8 mouse cellular contexts compared by ENCODE assay signal in genomic region chr14:28507011-28507410, GRCm38 (mm10). TPM values are rescaled to one million over a fixed set of nuclear protein-coding genes. Genes with fewer than 3 reads are reported as not detected.
DNase-seq lines count a peak whose midpoint lies in the region; ATAC-seq lines count a peak whose summit lies in the region.

No protein-coding gene starts in this region.

- peak overlapping the region; percentile 86 for H3K27ac ChIP-seq in kidney, embryonic 14.5 days (ENCODE audit: low read depth, low read length)
- H3K27ac ChIP-seq in embryonic facial prominence, embryonic 13.5 days: peak overlapping the region; percentile 100
- peak overlapping the region; percentile 83; the same call in 1 of the 2 replicates for H3K27ac ChIP-seq in hindbrain, embryonic 15.5 days (replicated peaks)
- no peak overlapping the region for H3K27ac ChIP-seq in midbrain, embryonic 15.5 days

- H3K4me1 ChIP-seq in kidney, embryonic 14.5 days (ENCODE audit: control insufficient read depth, insufficient read depth, low read length): peaks cover 19% of the 10 kb centered on the region
- peaks cover 12% of the 10 kb centered on the region for H3K4me1 ChIP-seq in embryonic facial prominence, embryonic 13.5 days
- H3K4me1 ChIP-seq in hindbrain, embryonic 15.5 days (replicated peaks): peaks cover 70% of the 10 kb centered on the region
- peaks cover 70% of the 10 kb centered on the region for H3K4me1 ChIP-seq in midbrain, embryonic 15.5 days

- intact Hi-C loops in gastrocnemius, postnatal 36 days (cut with DNase I): loop anchor here (2.0 to 5.0 kb wide), 2 partner anchors 415 to 698 kb away; no protein-coding TSS in a partner anchor

- peaks cover 36% of the 10 kb centered on the region for H3K27me3 ChIP-seq in kidney, embryonic 14.5 days (ENCODE audit: control insufficient read depth, insufficient read depth, low read length)
- no peaks in the 10 kb centered on the region for H3K27me3 ChIP-seq in embryonic facial prominence, embryonic 13.5 days
- peaks cover 8% of the 10 kb centered on the region for H3K27me3 ChIP-seq in hindbrain, embryonic 15.5 days
- H3K27me3 ChIP-seq in midbrain, embryonic 15.5 days (replicated peaks): peaks cover 51% of the 10 kb centered on the region

- peak overlapping the region; percentile 73 for H3K9ac ChIP-seq in kidney, embryonic 14.5 days (ENCODE audit: low read depth, low read length)
- H3K9ac ChIP-seq in embryonic facial prominence, embryonic 13.5 days: peak overlapping the region; percentile 100
- peak overlapping the region; percentile 52 for H3K9ac ChIP-seq in hindbrain, embryonic 15.5 days
- H3K9ac ChIP-seq in midbrain, embryonic 15.5 days: 0 out of 2 replicates have a peak overlapping the region, but pooled peaks have one; percentile 21

- no peaks in the 10 kb centered on the region for H3K36me3 ChIP-seq in kidney, embryonic 14.5 days (ENCODE audit: control insufficient read depth, insufficient read depth, low read length)
- peaks cover 16% of the 10 kb centered on the region for H3K36me3 ChIP-seq in embryonic facial prominence, embryonic 13.5 days
- no peaks in the 10 kb centered on the region for H3K36me3 ChIP-seq in hindbrain, embryonic 15.5 days
- no peaks in the 10 kb centered on the region for H3K36me3 ChIP-seq in midbrain, embryonic 15.5 days (replicated peaks)

- under 1% methylated on average over 15 of the region's 15 CpGs for WGBS in kidney, embryonic 14.5 days
- WGBS in embryonic facial prominence, embryonic 13.5 days: under 1% methylated on average over 15 of the region's 15 CpGs
- WGBS in hindbrain, embryonic 15.5 days: under 1% methylated on average over 14 of the region's 15 CpGs
- under 1% methylated on average over 15 of the region's 15 CpGs for WGBS in midbrain, embryonic 15.5 days

- H3K9me3 ChIP-seq in kidney, embryonic 14.5 days (ENCODE audit: control insufficient read depth, low read length): no peaks in the 10 kb centered on the region
- H3K9me3 ChIP-seq in embryonic facial prominence, embryonic 13.5 days: no peaks in the 10 kb centered on the region
- H3K9me3 ChIP-seq in hindbrain, embryonic 15.5 days: no peaks in the 10 kb centered on the region
- H3K9me3 ChIP-seq in midbrain, embryonic 15.5 days: no peaks in the 10 kb centered on the region

- peak overlapping the region; percentile 60 for H3K4me3 ChIP-seq in kidney, embryonic 14.5 days (ENCODE audit: low read length)
- peak overlapping the region; percentile 91 for H3K4me3 ChIP-seq in embryonic facial prominence, embryonic 13.5 days
- H3K4me3 ChIP-seq in hindbrain, embryonic 15.5 days: peak overlapping the region; percentile 62
- H3K4me3 ChIP-seq in midbrain, embryonic 15.5 days: peak overlapping the region; percentile 52

- ATAC-seq in kidney, embryonic 14.5 days (ENCODE audit: low FRiP score, low TSS enrichment): no peak
- ATAC-seq in embryonic facial prominence, embryonic 13.5 days (ENCODE audit: insufficient number of reproducible peaks, insufficient read depth, low FRiP score, low TSS enrichment, low read depth): no peak
- no peak for ATAC-seq in hindbrain, embryonic 15.5 days (ENCODE audit: low FRiP score, low read depth)
- ATAC-seq in midbrain, embryonic 15.5 days (replicated peaks): no peak

- peak overlapping the region; percentile 85 for H3K4me2 ChIP-seq in kidney, embryonic 14.5 days (replicated peaks; ENCODE audit: low read depth, low read length)
- peak overlapping the region; percentile 87 for H3K4me2 ChIP-seq in embryonic facial prominence, embryonic 13.5 days
- H3K4me2 ChIP-seq in hindbrain, embryonic 15.5 days: peak overlapping the region; percentile 90
- peak overlapping the region; percentile 95 for H3K4me2 ChIP-seq in midbrain, embryonic 15.5 days

- no peak for DNase-seq in kidney, postnatal 4 days
- DNase-seq in gastrocnemius, postnatal 36 days: no peak
- DNase-seq in cerebellum, adult 8-10 months: no peak
- no peak for DNase-seq in embryo, embryonic 10.5 days (ENCODE audit: low spot score)

RNA-seq across cellular contexts. Expression of gene Wnt5a, which starts 2.5 kb away (rescaled TPM):
- 13.1 and 21.0 TPM in 2 replicates for polyA plus RNA-seq in kidney, embryonic 14.5 days (2014; fragmentation: Nextera tagmentation; extraction: Ambion mirVana)
- polyA plus RNA-seq in embryonic facial prominence, embryonic 13.5 days (2015; fragmentation: Nextera tagmentation; extraction: Ambion mirVana): 280 and 323 TPM in 2 replicates
- polyA plus RNA-seq in hindbrain, embryonic 15.5 days (2015; fragmentation: Nextera tagmentation; extraction: Ambion mirVana): 23.6 and 26.6 TPM in 2 replicates
- 13.6 and 15.4 TPM in 2 replicates for polyA plus RNA-seq in midbrain, embryonic 15.5 days (2015; fragmentation: Nextera tagmentation; extraction: Ambion mirVana)
- 1 to 10 TPM; 4.9 to 5.1 TPM for total RNA-seq in gastrocnemius, postnatal 36 days (2021)

Comparison
In these comparisons a context has a peak if more than half of its experiments do, and no peak if none do; other contexts are left out.
1. H3K9ac ChIP-seq: peak in every context shown above with its lines; median percentile 100 in embryonic facial prominence, embryonic 13.5 days; 73 in kidney, embryonic 14.5 days; 52 in hindbrain, embryonic 15.5 days; 21 in midbrain, embryonic 15.5 days.
2. RNA of gene Wnt5a, which starts 2.5 kb away (polyA plus RNA-seq): 280 to 323 TPM in embryonic facial prominence, embryonic 13.5 days; 23.6 to 26.6 TPM in hindbrain, embryonic 15.5 days, 13.1 to 21.0 TPM in kidney, embryonic 14.5 days and 13.6 to 15.4 TPM in midbrain, embryonic 15.5 days; every median in the first group is over 10 times any median in the second.
3. Peak in every context shown above with its lines, with median percentiles within 50 percentile points of each other: H3K4me2 ChIP-seq and H3K4me3 ChIP-seq.